Mouse (Mus musculus) thymus, postnatal 0 days (tissue): ENCODE measurements around the gene Rab3il1. TPM values are rescaled to one million over a fixed set of nuclear protein-coding genes. Genes with fewer than 3 reads are reported as not detected.
A peak's percentile ranks its signal among the peaks of the same experiment; 100 is the strongest.

ENCODE experiments used
- DNase-seq: peaks from one replicate; pipeline ENCODE4 v3.0.0-alpha.2; 2015; ENCODE audit warnings: low spot score
- polyA plus RNA-seq: library from polyadenylated mRNA; unstranded; fragments of >200 nt; fragmentation: Nextera tagmentation; extraction: Ambion mirVana; gene quantifications from 2 replicates; pipeline ENCODE4 v1.2.1, GENCODE M21; 2015

Rab3il1 gene
- polyA plus RNA-seq, 1 experiment from 2014 or later, result 12.6 TPM

DNA sequence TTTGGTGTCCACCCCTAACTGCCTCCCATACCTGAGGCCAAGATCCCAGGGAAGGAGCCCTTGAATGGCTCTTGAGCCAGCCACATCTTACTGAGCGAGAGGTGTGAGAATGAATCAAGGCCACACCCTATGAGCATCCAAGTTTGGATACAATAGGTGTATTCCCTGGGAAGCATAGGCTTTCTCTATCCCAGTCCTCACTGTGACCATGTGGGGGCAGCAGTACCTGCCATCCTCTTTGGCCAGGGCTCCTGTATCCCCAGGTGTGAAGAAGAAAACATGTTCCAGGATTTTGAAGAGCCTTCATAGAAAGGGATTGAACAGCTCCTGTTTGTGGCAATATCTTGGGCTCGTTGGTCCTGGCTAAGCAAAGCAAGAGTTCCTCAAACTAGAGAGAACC is 38.1 kb downstream of the Rab3il1 start:
- no peak for DNase-seq

DNA sequence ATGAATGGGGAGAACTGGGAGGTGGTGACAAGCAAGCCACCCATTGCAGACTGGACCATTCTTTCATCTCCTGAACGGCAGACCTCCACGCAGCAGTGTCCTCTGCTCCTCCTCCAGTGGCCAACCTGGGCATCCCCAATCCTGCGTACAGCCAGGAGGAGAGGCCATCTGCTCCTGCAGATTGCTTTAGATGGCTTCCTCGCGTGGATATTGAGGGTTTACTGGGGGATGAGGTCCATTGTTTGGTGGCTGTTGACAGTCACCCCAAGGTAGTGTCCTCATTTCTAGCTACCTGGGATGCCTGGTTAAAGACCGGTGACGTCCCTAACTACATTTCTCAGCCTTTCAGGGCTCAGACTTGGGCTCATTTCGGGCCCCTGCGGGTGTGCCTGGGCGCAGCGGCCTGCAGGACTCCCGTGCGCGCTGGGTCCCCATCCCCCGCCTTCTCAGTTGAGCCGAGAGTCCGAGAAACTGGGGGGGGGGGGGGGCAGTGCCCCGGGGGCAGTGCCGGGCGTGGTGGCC is 39.5 kb downstream of the Rab3il1 start:
- DNase-seq, result no peak

DNA sequence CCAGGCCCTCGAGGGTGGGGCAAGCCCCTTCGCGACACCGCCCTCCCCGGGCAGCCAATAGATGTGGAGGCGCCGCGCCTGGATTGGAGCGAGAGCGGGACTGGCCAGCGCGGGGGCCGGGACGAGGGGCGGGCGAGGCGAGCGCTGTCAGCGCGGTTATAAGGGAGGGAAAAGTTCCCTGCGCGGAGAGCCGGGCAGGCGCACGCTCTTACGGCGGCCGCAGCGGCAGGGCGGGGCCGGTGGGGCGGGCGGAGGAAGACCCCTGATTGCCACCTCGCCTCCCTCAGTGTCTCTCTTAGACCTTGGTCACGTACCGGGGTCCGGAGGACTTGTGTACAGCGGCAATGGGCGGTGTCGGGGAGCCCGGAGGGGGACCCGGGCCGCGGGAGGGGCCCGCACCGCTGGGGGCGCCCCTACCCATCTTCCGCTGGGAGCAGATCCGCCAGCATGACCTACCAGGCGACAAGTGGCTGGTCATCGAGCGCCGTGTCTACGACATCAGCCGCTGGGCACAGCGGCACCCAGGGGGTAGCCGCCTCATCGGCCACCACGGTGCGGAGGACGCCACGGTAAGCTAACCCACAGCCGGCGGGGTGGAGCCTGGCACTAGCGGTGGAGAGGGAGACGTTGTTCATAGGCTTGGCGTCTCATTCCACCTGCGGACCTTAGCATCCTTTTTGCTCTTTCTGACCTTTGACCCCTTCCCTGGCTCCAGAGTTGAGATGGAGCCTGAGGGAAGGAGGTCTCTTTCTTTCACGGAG is 40.1 kb downstream of the Rab3il1 start, which contains the start of gene Fads3:
Gene Fads3 (plus strand): TSS at position 182 of the 761 bp plus-strand sequence.
- peak; percentile 38 for DNase-seq

DNA sequence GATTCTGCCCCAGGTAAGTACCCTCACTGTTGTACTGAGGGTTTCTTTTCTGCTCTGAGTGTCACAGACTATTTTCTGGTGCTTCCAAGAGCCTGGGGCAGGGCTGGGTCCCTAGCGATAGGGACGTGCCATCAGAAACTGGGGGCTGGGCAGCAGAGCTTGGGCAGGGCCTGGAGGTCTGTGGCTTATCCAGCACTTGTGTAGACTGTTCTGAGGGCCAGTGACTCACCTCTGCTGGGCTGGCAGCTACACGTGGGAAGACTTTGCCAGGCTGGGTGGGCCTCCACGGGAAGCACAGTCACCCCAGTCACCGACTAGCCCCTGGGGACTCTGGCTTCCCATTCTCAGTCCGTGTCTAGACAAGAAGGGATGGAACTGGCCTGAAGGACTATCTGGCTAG is 40.8 kb downstream of the Rab3il1 start:
- no peak for DNase-seq

DNA sequence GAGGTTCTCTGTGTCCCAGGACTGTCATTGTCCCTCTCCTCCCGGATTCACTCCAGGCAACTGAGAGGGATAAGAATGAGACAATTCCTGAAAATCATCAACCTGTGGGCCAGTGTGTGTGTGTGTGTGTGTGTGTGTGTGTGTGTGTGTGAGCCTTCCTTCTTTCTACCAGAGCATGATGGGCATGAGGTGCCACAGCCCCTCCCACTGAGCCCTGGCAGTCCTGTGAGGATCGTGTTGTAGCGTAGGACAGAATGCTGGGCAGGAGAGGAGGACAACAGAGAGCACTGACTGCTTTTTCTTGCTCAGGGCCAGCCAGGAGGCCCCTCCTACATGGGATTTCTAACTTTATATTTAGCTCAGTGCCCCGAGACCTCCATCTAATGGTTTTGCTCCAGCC is 41.3 kb downstream of the Rab3il1 start:
- DNase-seq, result no peak

DNA sequence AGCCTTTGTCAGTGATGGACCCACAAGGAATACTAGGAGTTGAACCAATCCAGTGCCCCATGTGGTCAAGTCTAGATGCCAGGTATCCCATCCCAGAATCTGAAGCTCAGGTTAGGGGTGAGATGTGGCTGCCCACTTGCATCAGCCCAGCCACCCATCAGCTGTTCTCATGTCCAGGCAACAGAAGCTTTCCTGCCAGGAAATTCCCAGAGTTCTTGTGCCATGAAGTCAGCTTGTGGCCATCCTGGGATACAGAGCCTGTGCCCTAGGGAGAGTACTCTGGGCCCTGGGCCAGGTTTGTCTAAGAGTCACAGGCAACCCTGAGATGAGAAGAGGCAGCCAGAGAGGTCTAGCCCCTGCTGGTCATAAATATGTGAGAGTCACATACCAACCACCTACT is 42.2 kb downstream of the Rab3il1 start:
- no peak for DNase-seq

DNA sequence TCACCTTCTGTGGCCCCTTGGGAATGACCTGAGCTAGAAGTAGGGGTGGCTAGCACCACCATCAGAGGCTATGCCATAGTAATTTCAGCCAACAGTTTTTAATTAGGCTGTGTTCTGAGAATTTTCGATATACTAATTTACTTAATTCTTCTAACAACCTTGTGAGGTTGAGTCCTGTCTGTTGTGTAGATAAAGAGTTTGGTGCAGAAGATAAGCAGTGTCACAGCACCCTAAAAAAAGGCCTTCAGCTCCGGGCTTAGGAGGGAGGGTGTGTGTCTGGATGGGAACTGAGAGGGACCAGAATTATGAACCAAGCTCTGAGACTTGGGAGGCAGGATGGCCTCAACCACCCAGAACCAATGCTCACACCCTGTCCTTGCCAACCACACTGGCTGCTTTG is 44.2 kb downstream of the Rab3il1 start:
- DNase-seq, result no peak

DNA sequence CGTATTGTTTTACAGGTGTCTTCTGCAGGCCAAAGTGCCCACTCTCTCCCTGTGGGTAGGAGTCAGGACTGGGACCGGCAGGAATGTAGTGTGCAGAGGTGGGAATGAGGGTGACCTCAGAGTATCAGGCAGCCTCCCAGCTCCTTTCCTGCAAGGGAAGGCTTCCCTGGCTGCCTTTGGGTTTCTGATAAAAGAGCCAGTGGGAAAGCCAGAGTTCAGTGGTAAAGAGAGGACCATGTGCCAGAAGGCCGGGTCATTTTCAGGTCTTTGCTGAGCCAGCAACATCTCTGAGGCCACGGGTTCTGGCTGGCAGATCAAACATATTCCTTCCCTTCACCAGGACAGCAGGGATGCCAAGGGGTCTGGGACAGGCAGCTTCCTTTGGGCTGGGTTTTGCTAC is 44.9 kb downstream of the Rab3il1 start:
- no peak for DNase-seq

DNA sequence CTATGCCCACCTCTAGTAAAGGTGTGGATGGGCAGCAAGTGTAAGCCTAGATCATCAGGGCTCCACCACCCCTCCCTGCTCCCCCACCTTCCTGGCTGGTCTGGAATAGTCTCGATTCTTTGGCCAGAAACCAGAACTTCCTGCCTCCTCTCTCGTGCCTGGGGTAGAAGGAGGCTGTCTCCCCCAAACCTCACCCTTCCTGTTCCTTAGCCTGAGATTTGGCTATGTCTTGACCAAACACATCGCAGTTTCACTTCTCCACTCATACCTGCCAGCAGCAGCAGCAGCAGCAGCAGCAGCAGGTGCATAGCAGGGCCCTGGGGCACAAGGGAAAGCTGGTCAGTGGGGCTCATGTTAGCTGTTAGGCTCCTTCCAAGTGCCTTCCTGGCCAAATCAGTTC is 45.5 kb downstream of the Rab3il1 start:
- no peak for DNase-seq

DNA sequence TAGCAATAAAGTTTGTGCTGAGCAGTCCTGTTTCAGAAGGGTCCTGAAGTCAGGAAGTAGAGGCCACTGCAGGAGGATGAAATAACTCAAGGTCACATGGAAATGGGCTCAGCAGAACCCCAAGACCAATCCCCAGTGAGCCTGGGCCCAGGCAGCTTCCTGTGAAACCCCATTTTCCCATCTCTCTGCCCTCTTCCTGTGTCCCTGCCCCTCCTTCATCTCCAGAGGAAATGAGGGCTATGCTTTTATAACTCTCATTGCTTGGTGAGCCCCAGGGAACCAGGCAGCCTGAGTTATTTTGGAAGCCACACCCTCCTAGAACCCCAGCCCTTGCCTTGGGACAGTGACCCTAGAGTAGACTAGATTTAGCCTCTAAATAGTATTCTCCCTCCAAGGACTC is 48.1 kb downstream of the Rab3il1 start:
- DNase-seq, result no peak

DNA sequence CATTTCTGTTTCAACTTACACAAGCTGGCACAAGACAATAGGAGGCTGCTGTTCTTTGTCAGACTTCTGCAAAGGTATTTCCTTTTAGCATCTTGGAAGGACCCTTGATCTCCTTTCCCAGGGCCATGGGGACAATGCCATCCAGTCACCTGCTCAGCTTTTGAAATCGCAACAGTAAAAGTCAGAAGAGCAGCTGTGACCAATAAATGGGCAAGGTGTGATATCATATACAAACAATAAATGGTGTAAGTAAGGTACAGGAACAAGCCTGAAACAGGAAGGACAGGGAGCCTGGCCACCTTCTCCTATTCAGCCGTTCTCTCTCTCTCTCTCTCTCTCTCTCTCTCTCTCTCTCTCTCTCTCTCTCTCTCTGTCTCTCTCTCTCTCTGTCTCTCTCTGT is 49.0 kb downstream of the Rab3il1 start:
- no peak for DNase-seq

DNA sequence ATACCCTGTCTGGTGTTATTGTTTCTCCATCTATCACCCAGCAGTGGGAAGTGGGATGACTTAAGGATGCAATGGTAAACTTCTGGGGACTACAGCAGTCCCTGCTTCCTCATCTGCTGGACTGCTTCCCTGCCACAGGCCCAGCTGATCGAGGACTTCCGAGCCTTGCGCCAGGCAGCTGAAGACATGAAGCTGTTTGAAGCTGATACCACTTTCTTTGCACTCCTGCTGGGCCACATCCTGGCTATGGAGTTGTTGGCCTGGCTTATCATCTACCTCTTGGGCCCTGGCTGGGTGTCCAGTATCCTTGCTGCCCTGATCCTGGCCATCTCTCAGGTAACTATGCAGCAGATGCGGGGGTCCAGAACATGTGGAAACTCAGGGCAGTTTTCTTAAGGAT is 51.2 kb downstream of the Rab3il1 start:
- DNase-seq, result no peak

DNA sequence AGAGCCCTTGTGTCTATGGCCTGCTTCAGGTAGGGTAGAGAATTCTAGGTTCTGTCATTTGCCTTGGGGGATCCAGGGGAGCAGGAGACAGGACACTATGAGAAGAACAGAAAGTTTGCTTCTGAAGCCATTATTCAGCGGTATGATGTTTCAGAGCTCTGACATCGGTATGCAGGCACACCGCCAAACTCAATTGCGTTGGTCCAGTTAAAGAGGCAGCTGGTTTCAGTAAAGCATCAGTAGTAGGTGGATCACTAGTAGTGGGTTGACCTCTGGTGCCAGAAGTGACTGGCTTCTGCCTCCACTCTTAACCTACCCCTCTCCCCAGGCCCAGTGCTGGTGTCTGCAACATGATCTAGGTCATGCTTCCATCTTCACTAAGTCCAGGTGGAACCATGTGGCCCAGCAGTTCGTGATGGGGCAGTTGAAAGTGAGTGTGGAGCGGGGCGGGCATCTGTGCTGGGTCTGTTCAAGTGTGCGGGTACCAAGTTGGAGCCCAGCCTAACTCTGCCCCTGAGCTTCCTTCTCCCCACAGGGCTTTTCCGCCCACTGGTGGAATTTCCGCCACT is 52.3 kb downstream of the Rab3il1 start:
- DNase-seq, result no peak

DNA sequence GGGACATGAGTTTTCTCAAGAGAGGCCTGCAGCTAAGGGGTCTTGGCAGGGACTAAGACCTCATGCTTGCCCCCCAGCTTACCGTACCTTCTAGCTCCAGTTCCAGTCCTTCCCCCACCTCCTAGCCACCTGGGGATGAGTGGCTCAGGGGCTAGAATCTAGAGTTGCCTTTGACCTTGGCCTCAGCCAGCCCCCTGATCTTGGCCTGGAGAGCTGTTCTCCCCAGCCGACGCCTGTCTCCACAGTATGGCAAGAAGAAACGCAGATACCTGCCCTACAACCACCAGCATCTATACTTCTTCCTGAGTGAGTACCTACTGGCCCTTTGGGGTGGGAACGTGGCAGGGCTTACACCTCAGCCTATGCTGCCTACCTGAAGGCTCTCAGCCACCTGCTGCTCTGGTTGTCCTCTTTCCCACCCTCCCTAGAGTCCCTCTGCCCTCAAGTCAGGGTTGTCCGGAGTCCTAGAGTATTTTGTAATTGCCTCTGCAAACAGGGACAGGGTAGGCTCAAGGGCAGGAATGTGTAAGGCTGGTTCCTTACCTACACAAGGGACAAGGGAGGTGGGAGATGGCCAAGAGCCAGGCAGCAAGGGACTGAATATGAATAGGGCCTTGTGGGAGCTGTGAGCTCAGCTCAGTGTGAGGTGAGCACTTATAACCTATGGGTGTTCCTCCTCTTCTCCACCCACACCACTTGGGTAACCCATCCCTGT is 53.0 kb downstream of the Rab3il1 start:
- DNase-seq, result no peak

DNA sequence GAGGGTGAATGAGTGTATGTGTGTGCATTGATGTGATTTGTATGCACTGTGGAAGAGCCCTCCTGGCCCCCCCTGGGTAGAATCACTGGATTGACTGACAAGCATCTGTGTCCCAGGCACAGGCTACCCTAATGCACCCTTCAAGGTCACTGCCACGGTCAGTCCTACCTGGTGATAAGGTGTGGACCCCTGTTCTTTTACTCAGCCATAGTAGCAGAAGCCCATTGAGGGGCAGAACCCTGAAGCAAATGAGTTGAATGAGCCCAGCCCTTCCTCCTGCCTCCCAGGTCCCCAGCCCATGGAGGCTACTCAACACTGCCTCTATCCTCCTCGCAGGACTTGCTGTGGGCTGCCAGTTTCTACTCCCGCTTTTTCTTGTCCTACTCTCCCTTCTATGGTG is 53.8 kb downstream of the Rab3il1 start:
- DNase-seq, result no peak

DNA sequence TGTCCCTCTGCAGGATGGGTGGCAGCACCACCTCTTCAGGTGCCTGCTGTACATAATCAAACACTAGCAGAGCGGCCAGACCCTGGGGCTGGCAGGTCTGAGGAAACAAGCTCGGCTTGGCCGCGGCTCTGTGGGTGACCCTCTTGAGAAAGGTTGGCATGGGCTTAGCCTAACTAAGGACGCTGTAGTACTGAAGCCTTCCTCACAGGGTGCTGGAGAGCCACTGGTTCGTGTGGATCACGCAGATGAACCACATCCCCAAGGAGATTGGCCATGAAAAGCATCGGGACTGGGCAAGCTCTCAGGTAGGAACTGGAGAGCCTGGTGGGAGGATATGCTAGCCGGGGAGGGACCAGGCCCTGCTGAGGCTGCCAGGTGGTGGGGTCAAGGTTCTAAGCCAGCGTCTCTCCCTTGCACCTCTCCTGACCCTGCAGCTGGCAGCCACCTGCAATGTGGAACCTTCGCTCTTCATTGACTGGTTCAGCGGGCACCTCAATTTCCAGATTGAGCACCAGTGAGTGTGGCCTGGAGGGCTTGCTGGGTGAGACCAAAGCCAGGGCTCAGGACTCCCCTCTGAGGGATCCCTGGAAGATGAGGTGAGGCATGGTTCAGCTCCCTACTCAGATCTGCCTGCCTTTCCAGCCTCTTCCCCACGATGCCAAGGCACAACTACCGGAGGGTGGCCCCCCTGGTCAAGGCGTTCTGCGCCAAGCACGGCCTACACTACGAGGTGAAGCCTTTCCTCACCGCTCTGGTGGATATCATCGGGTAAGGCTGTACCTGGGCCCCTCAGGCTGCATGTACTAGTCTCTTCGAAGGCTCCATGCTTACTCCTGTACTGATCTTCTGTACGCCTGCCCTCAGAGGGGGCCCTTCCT is 54.6 kb downstream of the Rab3il1 start:
- DNase-seq, result no peak

DNA sequence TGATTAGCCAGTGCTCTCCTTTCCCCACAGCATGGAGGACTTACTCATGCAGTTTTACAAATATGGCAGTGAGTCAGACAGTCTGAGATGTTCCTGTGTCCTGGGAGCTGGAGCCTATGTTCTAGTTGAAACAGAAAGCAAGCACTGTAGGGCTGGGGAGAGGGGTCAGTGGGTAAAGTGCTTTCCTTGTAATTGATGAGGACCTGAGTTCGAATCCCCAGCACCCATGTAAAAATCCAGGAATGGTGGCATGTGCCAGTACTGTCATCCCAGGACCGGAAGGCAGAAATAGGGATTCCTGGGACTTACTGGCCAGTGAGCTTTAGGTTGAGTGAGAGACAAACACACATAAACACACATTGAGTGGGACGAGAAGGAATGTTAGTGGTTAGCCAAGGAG is 55.2 kb downstream of the Rab3il1 start:
- DNase-seq, result no peak

DNA sequence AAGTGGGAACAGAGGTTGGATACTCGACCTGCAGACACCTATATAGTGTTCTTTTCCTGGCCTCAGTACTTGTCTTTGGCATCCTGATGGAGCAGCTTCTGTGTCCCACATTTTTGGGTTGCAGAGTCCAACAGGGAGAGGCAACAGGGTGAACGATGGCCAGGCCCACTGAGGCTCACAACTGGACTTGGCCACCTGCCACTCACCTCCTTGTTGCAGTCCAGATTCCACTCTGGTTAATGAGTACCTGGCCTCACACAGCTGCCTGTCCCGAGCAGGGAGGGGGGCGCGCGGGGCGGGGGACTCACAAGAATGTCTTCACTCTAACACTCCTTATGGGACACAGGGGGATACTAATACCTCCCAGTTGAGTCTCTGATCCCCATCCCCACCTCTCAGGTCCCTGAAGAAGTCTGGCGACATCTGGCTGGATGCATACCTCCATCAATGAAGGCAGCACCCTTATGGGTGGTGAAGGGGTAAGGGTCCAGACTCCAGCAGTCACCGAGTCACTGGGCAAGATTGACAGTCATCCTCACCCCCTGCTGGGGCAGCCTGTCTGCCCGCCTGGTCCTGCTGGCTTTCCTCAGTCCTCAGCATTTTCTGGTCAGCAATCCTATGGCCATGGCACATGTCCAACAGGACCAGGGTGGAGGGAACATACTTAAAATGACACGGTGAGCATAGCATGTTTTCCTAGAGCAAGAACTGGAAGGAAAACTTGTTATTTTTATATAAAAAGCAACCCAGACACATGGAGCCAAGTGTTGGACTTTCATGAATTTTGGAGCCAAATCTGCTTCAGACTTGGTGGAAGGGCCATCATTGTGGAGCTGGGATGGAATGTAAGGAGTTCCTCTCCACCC is 56.2 kb downstream of the Rab3il1 start:
- DNase-seq, result no peak

DNA sequence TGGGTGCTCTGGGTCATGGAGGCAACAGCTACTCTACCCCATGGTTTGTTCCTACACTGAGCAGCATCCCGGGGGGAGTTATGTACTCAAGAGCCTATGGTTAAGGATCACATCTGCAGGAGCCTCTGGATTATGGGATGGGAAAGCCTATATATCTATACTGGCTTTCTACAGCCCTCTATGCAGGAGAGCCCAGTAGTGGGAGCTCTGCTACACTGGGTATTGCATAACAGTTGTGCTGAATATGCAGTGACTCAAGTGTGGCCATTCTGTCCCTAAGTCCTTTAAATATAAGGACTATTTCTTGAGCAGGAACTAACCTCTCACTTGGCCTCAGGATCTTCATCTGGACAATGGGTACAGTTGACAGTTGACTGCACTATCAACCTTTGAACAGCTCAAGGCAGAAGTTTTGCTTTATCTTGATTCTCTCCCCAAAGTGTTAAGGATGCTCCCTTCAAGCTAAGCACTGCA is 56.9 kb downstream of the Rab3il1 start:
- DNase-seq, result no peak

DNA sequence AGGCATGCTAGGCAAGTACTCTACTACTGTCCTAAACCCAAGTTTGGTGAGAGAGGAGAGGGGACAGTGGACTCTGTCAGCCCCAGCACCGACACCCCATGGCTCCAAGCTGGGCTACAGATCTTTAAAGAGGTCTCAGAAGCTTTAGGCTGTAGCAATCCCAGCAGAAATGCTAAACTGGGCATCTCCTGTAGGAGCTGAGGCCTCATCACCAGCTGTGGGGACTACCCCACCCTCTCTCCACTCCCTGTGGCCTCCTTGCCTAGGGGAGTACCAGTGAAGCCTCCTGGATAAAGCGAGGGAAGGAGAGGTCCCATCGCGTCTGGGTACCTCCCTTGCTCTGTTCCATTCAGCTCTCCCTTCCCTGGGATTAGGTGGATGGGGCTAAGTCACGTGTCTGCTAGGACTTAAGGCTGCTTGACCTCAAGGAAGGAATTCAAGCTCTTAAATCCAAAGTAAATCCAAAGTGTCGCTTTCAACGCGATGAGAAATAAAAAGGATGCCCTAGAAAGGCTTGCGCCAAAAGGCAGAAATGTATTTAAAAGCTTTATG is 57.5 kb downstream of the Rab3il1 start:
- no peak for DNase-seq
